Mouse (Mus musculus) erythroblast, embryonic 14.5 days (primary cell): ENCODE measurements around the gene Vegfb.

Experiments
- GATA1 ChIP-seq: IDR thresholded peaks from 2 replicates; pipeline ENCODE4 v1.6.1; 2012; ENCODE audit warnings: low read length, inconsistent platforms, mixed read lengths
- TAL1 ChIP-seq: IDR thresholded peaks from 3 replicates; pipeline ENCODE4 v1.6.1; 2012; ENCODE audit warnings: low read length, inconsistent platforms, mixed read lengths

GRCm38 (mm10) chr19:6955424-6955823 lies 32.0 kb downstream of the Vegfb start:
- no peak for TF ChIP-seq GATA1
- TF ChIP-seq TAL1 = no peak
